ENCODE assay signal across 23 mouse cellular contexts in genomic region chr11:68446547-68446946, GRCm38 (mm10). TPM values are rescaled to one million over a fixed set of nuclear protein-coding genes. Genes with fewer than 3 reads are reported as not detected.
DNase-seq lines count a peak whose midpoint lies in the region; ATAC-seq and TF ChIP-seq lines count a peak whose summit lies in the region.
"Had no signal": no experiment of that assay in that cellular context is flagged by ENCODE, and none has a peak within 500 bp of the region (broad histone marks: within the 10 kb centered on the region; RNA-seq: fewer than 3 reads in every experiment).

No protein-coding gene starts in this region.

- 31% methylated on average over 4 of the region's 4 CpGs for WGBS in macrophage (ENCODE audit: missing documents)
- 89% methylated on average over 4 of the region's 4 CpGs for WGBS in forebrain, embryonic 15.5 days
- 92% methylated on average over 4 of the region's 4 CpGs for whole genome bisulfite sequencing in midbrain, embryonic 15.5 days

- 0 out of 2 replicates have a peak, but pooled peaks cover 3% of the 10 kb centered on the region for H3K27me3 ChIP-seq in forebrain, embryonic 15.5 days
- H3K27me3 ChIP-seq in midbrain, embryonic 15.5 days (replicated peaks): no peaks in the 10 kb centered on the region
- H3K27me3 ChIP-seq: forebrain, embryonic 12.5 days; hindbrain, embryonic 15.5 days; Patski had no signal

- peak; percentile 50 for DNase-seq in 3134 (ENCODE audit: extremely low read depth, insufficient read length, low spot score)
- peak; percentile 46 for DNase-seq in 416B (ENCODE audit: low read depth)
- no peak for DNase-seq in right cerebral cortex, adult 18-20 months
- DNase-seq in layer of hippocampus, adult 9-10 months (ENCODE audit: low spot score): no peak
- DNase-seq: adrenal gland, postnatal 25 days; cerebellum, adult 2 months; cerebellum, postnatal 10 days; embryo, embryonic 11 days; gastrocnemius, adult 2 months; gastrocnemius, postnatal 25 days; heart, postnatal 36 days; kidney, adult 11 months had no signal

- no peak overlapping the region for H3K4me3 ChIP-seq in bone marrow macrophage, adult 2 months (ENCODE audit: insufficient read depth, low read length)
- no peak overlapping the region for H3K4me3 ChIP-seq in macrophage (ENCODE audit: inconsistent target)
- H3K4me3 ChIP-seq in forebrain, embryonic 15.5 days: no peak overlapping the region
- no peak overlapping the region for H3K4me3 ChIP-seq in midbrain, embryonic 15.5 days
- H3K4me3 ChIP-seq: embryonic facial prominence, embryonic 12.5 days; forebrain, embryonic 12.5 days; gastrocnemius, adult 2 months; heart, embryonic 13.5 days; hindbrain, embryonic 15.5 days had no signal

- H3K4me2 ChIP-seq in forebrain, embryonic 15.5 days (replicated peaks): no peak overlapping the region
- no peak overlapping the region for H3K4me2 ChIP-seq in midbrain, embryonic 15.5 days
- H3K4me2 ChIP-seq: embryonic facial prominence, embryonic 12.5 days; forebrain, embryonic 12.5 days; heart, embryonic 13.5 days; hindbrain, embryonic 15.5 days had no signal

- peaks cover 100% of the 10 kb centered on the region for H3K79me2 ChIP-seq in macrophage (ENCODE audit: inconsistent target)

- TF ChIP-seq CTCF in bone marrow macrophage, adult 2 months (IDR thresholded peaks at IDR 0.05; ENCODE audit: low read depth, low read length): no peak

- H3K27ac ChIP-seq in bone marrow macrophage, adult 2 months (ENCODE audit: insufficient read depth, low read depth, low read length): peak overlapping the region; percentile 76
- H3K27ac ChIP-seq in macrophage: peak overlapping the region; percentile 98
- no peak overlapping the region for H3K27ac ChIP-seq in forebrain, embryonic 15.5 days (replicated peaks)
- H3K27ac ChIP-seq in midbrain, embryonic 15.5 days: no peak overlapping the region
- H3K27ac ChIP-seq: embryonic facial prominence, embryonic 12.5 days; forebrain, embryonic 12.5 days; gastrocnemius, adult 2 months; heart, embryonic 13.5 days; hindbrain, embryonic 15.5 days had no signal

- ATAC-seq in forebrain, embryonic 15.5 days (replicated peaks): no peak
- ATAC-seq in midbrain, embryonic 15.5 days (replicated peaks): no peak
- ATAC-seq: activated CD4-positive, CD25-positive, alpha-beta regulatory T cell, adult 4 months; Patski had no signal

- no peak overlapping the region for H3K9ac ChIP-seq in forebrain, embryonic 15.5 days (replicated peaks)
- H3K9ac ChIP-seq in midbrain, embryonic 15.5 days: no peak overlapping the region
- H3K9ac ChIP-seq: embryonic facial prominence, embryonic 12.5 days; forebrain, embryonic 12.5 days; heart, embryonic 13.5 days; hindbrain, embryonic 15.5 days had no signal

- no peak for TF ChIP-seq POLR2A in bone marrow macrophage, adult 2 months (IDR thresholded peaks at IDR 0.05; ENCODE audit: borderline replicate concordance, low read depth, low read length)

- H3K4me1 ChIP-seq in bone marrow macrophage, adult 2 months (ENCODE audit: control insufficient read depth, insufficient read depth, low read length): peaks cover 97% of the 10 kb centered on the region
- no peaks in the 10 kb centered on the region for H3K4me1 ChIP-seq in forebrain, embryonic 15.5 days
- H3K4me1 ChIP-seq in midbrain, embryonic 15.5 days: peaks cover 10% of the 10 kb centered on the region; the same call in 1 of the 2 replicates

- H3K36me3 ChIP-seq in macrophage (ENCODE audit: inconsistent target): peaks cover 9% of the 10 kb centered on the region; the same call in 1 of the 2 replicates
- no peaks in the 10 kb centered on the region for H3K36me3 ChIP-seq in forebrain, embryonic 15.5 days
- H3K36me3 ChIP-seq in midbrain, embryonic 15.5 days (replicated peaks): no peaks in the 10 kb centered on the region
- H3K36me3 ChIP-seq: embryonic facial prominence, embryonic 12.5 days; forebrain, embryonic 12.5 days; heart, embryonic 13.5 days; hindbrain, embryonic 15.5 days had no signal

- H3K9me3 ChIP-seq in forebrain, embryonic 15.5 days: no peaks in the 10 kb centered on the region
- no peaks in the 10 kb centered on the region for H3K9me3 ChIP-seq in midbrain, embryonic 15.5 days
- H3K9me3 ChIP-seq: embryonic facial prominence, embryonic 12.5 days; forebrain, embryonic 12.5 days; heart, embryonic 13.5 days; hindbrain, embryonic 15.5 days had no signal

RNA-seq across cellular contexts. Expression of gene Pik3r5, which starts 14.6 kb away (rescaled TPM):
- 120 and 122 TPM in 2 replicates for polyA plus RNA-seq in bone marrow macrophage, adult 2 months (2012; ENCODE audit: insufficient read depth, insufficient read length, missing spikeins)
- total RNA-seq in macrophage (2018; cell fraction: chromatin; rRNA removed): 1,000 to 10,000 TPM in 12 of 26 experiments, 100 to 1,000 TPM in 14; 297 to 1,526 (median 884) TPM
- 100 to 1,000 TPM; 121 to 414 (median 184) TPM for total RNA-seq in macrophage (2018; cell fraction: cytosol; rRNA removed)
- total RNA-seq in macrophage (2018; cell fraction: nucleus; rRNA removed): 1,000 to 10,000 TPM in 4 of 26 experiments, 100 to 1,000 TPM in 22; 237 to 1,268 (median 592) TPM
- 65.4 to 120 TPM (median 103 TPM) in 3 replicates for polyA plus RNA-seq in macrophage (2018)
- polyA plus RNA-seq in forebrain, embryonic 15.5 days (2015; fragmentation: Nextera tagmentation; extraction: Ambion mirVana): 0.11 and 0.20 TPM in 2 replicates
- 0.10 and 0.43 TPM in 2 replicates for polyA plus RNA-seq in midbrain, embryonic 15.5 days (2015; fragmentation: Nextera tagmentation; extraction: Ambion mirVana)

RNA-seq across cellular contexts. Expression of gene Ntn1, which starts 45.9 kb away (rescaled TPM):
- polyA plus RNA-seq in bone marrow macrophage, adult 2 months (2012; ENCODE audit: insufficient read depth, insufficient read length, missing spikeins): 0.09 TPM in 1 of 2 replicates, not detected in the other
- 10 to 100 TPM in 8 of 26 experiments, 1 to 10 TPM in 18; 4.9 to 16.7 (median 8.2) TPM for total RNA-seq in macrophage (2018; cell fraction: chromatin; rRNA removed)
- 1 to 10 TPM; 1.6 to 3.6 (median 2.3) TPM for total RNA-seq in macrophage (2018; cell fraction: cytosol; rRNA removed)
- 10 to 100 TPM in 1 of 26 experiments, 1 to 10 TPM in 25; 4.2 to 10.9 (median 6.1) TPM for total RNA-seq in macrophage (2018; cell fraction: nucleus; rRNA removed)
- polyA plus RNA-seq in macrophage (2018): 1.2 to 1.6 TPM (median 1.5 TPM) in 3 replicates
- 6.7 and 8.1 TPM in 2 replicates for polyA plus RNA-seq in forebrain, embryonic 15.5 days (2015; fragmentation: Nextera tagmentation; extraction: Ambion mirVana)
- polyA plus RNA-seq in midbrain, embryonic 15.5 days (2015; fragmentation: Nextera tagmentation; extraction: Ambion mirVana): 22.7 and 23.2 TPM in 2 replicates
- total RNA-seq: MEL had no signal

RNA-seq across cellular contexts. Expression of gene Pik3r6, which starts 56.3 kb away (rescaled TPM):
- polyA plus RNA-seq in bone marrow macrophage, adult 2 months (2012; ENCODE audit: insufficient read depth, insufficient read length, missing spikeins): 30.1 and 35.5 TPM in 2 replicates
- total RNA-seq in macrophage (2018; cell fraction: chromatin; rRNA removed): 100 to 1,000 TPM in 15 of 26 experiments, 10 to 100 TPM in 11; 40.3 to 163 (median 108) TPM
- 10 to 100 TPM in 19 of 26 experiments, 1 to 10 TPM in 7; 6.1 to 19.6 (median 11.9) TPM for total RNA-seq in macrophage (2018; cell fraction: cytosol; rRNA removed)
- total RNA-seq in macrophage (2018; cell fraction: nucleus; rRNA removed): 100 to 1,000 TPM in 1 of 26 experiments, 10 to 100 TPM in 25; 23.2 to 107 (median 61.3) TPM
- polyA plus RNA-seq in macrophage (2018): 6.7 to 17.9 TPM (median 11.0 TPM) in 3 replicates
- 1.4 and 2.3 TPM in 2 replicates for polyA plus RNA-seq in forebrain, embryonic 15.5 days (2015; fragmentation: Nextera tagmentation; extraction: Ambion mirVana)
- 2.1 and 2.6 TPM in 2 replicates for polyA plus RNA-seq in midbrain, embryonic 15.5 days (2015; fragmentation: Nextera tagmentation; extraction: Ambion mirVana)
- polyA plus RNA-seq: activated CD4-positive, CD25-positive, alpha-beta regulatory T cell, adult 4 months had no signal

Comparison
In these comparisons a context has a peak if more than half of its experiments do, and no peak if none do; other contexts are left out.
1. DNase-seq: peak in 3134 (single experiment) and 416B (single experiment); none in right cerebral cortex, adult 18-20 months (single experiment) and layer of hippocampus, adult 9-10 months (single experiment).
2. H3K27ac ChIP-seq: peak in bone marrow macrophage, adult 2 months (single experiment) and macrophage (single experiment); none in forebrain, embryonic 15.5 days (single experiment) and midbrain, embryonic 15.5 days (single experiment).
3. RNA of gene Pik3r5, which starts 14.6 kb away (polyA plus RNA-seq): 120 to 122 TPM in bone marrow macrophage, adult 2 months and 65.4 to 120 TPM in macrophage; 0.10 to 0.43 TPM in midbrain, embryonic 15.5 days and 0.11 to 0.20 TPM in forebrain, embryonic 15.5 days; every median in the first group is over 10 times any median in the second.